Mouse (Mus musculus): Measurements from ENCODE around the gene Plekha7.

The Plekha7 gene

GRCm38 (mm10) chr7:116184358-116185057 is 123.7 kb downstream of the Plekha7 start:
- DNase-seq: peak; percentile 52 to 66

GRCm38 (mm10) chr7:116182451-116182850 is 125.7 kb downstream of the Plekha7 start:
- DNase-seq: no peak

- no peak for DNase-seq
Measured at GRCm38 (mm10) chr7:116181444-116181946, 126.7 kb downstream of the Plekha7 start.

GRCm38 (mm10) chr7:116178916-116179315 is 129.3 kb downstream of the Plekha7 start:
- DNase-seq: peak; percentile 54 to 87

GRCm38 (mm10) chr7:116172774-116173173 is 135.4 kb downstream of the Plekha7 start:
- DNase-seq: peak in 1 of 2 experiments; percentile 61

GRCm38 (mm10) chr7:116169426-116169825 is 138.8 kb downstream of the Plekha7 start:
- DNase-seq: no peak

- no peak for DNase-seq
Measured at GRCm38 (mm10) chr7:116168224-116168623, 140.0 kb downstream of the Plekha7 start.

- DNase-seq: no peak
Measured at GRCm38 (mm10) chr7:116164232-116164631, 143.9 kb downstream of the Plekha7 start.

- DNase-seq: peak in 1 of 2 experiments; percentile 10
Measured at GRCm38 (mm10) chr7:116161544-116161943, 146.6 kb downstream of the Plekha7 start.

GRCm38 (mm10) chr7:116156894-116157143 is 151.4 kb downstream of the Plekha7 start:
- DNase-seq: no peak

GRCm38 (mm10) chr7:116156072-116156893 is 151.9 kb downstream of the Plekha7 start:
- DNase-seq: no peak

- DNase-seq: no peak
Measured at GRCm38 (mm10) chr7:116153781-116154368, 154.3 kb downstream of the Plekha7 start.

- DNase-seq: no peak
Measured at GRCm38 (mm10) chr7:116149568-116149967, 158.6 kb downstream of the Plekha7 start.

- DNase-seq: no peak
Measured at GRCm38 (mm10) chr7:116147114-116147513, 161.1 kb downstream of the Plekha7 start.

- peak; percentile 34 to 71 for DNase-seq
Measured at GRCm38 (mm10) chr7:116145030-116145429, 163.1 kb downstream of the Plekha7 start.

GRCm38 (mm10) chr7:116137671-116138070 is 170.5 kb downstream of the Plekha7 start:
- DNase-seq: no peak

- no peak for DNase-seq
Measured at GRCm38 (mm10) chr7:116137149-116137548, 171.0 kb downstream of the Plekha7 start.

GRCm38 (mm10) chr7:116134413-116135292 is 173.5 kb downstream of the Plekha7 start:
- DNase-seq: no peak

- DNase-seq: peak; percentile 82 to 88
Measured at GRCm38 (mm10) chr7:116132078-116132477, 176.1 kb downstream of the Plekha7 start.

- no peak for DNase-seq
Measured at GRCm38 (mm10) chr7:116131390-116131789, 176.8 kb downstream of the Plekha7 start.

GRCm38 (mm10) chr7:116129374-116129773 is 178.8 kb downstream of the Plekha7 start:
- no peak for DNase-seq

GRCm38 (mm10) chr7:116128286-116128685 is 179.9 kb downstream of the Plekha7 start:
- no peak for DNase-seq

- DNase-seq: no peak
Measured at GRCm38 (mm10) chr7:116127052-116127451, 181.1 kb downstream of the Plekha7 start.

Data from kidney, postnatal 25 days (tissue).